Mouse (Mus musculus): ENCODE results near the gene Fgfr2.
"Not testable (repeated sequence)": the region's sequence is repeated elsewhere in the genome, so short reads cannot be mapped to it uniquely, and the experiment has no call there.

Gene Fgfr2

DNA sequence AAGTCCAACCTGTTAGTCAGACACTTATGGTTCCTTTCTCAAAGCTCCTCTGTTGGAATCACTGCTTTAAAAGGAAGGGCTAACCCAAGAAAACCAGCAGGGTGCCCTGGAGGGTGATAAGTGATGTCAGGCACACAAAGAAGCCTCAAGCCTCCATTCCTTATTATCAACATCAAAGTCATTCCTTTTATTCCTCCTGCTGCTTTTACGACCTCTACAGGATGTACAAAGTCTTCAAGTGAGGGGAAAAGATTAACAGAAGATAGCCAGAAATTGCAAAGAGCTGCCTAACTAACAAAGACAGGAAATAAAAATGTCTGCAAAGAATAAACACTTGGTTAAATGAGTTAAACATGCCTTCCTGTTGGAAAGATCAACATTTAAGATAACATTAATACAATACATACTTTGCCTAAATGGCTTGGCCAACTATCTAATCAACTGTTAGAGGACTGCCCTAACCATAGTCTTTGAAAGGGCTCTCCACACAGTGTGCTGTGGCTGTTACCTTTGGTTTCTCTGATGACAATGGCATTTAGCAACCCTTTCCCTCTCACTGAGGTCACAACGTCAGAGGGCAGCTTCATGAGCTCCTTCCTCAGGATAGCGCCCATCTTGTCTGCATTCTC lies 563.9 kb downstream of the Fgfr2 start:
- DNase-seq, result no peak

DNA sequence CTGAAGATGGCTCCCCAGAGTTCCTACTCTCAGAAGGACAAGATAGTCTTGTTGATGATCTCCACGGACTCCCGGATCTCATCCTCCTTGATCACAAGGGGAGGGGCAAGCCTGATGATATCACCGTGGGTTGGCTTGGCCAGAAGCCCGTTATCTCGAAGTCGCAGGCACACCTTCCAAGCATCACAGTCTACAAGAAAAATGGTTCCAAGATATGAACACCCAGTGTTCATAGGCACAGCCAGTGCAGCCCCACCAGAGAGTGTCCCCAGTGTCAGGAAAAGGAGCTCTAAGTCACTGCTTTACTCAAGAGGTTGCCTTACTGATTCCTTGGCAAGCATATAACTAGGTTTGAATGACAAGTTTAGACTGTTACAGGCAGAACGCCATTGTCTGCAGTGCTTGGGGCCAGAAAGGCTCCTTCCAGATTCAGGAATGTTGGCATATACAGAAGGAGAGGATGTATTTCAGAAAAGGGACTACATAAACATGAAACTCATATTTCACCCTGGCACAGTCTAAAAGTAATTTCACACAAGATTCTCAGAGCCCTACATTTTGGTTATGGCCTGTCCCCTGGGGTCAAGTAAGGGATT lies 564.9 kb downstream of the Fgfr2 start:
- DNase-seq, result no peak

DNA sequence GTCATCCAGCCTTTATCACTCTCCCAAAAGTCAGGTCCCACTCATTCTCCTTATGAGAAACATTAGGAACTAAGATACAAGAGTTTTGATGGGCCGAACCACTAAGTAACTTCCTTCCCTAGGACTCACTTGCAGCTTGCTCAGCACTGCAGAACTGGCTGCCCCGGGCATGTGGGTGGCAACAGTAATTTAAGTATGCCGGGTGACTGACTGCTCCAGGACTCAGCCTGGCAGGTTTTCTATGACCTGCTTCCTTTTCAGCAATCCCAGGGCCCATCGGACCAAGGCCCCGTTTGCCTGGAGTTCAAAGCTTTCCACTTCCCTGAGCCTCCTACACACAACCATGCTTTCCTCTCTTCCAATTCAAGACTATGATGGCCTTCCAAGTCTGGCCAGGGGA lies 566.6 kb downstream of the Fgfr2 start:
- DNase-seq, result no peak

DNA sequence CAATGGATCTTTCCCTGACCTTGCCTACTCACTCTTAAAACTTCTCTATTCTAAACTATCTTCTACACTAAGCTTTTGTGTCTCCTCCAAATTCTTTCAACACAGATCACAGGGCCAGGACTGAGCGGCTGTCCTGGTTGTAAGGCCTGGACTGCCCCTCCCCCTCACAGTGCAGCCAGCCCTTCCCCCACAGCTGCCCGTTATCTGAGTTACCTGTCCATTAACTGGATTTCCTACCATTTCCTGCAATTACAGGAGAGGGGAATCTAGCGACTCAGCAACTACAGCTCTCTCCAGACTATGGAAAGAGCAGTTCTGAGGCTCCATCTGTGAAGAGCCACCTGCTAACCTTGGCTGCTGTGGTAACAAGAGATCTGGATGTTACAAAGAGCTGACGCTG lies 567.2 kb downstream of the Fgfr2 start:
- no peak for DNase-seq

DNA sequence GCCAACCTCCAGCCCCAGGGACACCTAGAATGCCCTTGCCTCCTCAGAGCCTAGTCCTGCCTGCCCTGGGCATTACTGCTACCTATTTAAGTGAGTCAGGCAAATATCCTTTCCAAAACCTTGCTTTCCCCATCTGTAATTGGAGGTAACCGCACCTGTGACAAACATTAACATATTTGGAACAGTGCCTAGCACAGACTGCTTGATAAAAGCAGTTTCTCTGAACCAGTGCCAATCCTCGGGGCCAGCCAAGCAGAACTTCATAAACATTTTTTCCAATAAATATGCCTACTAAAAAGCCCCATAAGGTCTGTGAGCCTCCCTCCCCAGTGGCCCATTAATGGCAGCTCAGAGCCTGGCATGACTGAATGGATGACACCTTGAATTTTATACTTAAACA lies 569.1 kb downstream of the Fgfr2 start:
- no peak for DNase-seq

DNA sequence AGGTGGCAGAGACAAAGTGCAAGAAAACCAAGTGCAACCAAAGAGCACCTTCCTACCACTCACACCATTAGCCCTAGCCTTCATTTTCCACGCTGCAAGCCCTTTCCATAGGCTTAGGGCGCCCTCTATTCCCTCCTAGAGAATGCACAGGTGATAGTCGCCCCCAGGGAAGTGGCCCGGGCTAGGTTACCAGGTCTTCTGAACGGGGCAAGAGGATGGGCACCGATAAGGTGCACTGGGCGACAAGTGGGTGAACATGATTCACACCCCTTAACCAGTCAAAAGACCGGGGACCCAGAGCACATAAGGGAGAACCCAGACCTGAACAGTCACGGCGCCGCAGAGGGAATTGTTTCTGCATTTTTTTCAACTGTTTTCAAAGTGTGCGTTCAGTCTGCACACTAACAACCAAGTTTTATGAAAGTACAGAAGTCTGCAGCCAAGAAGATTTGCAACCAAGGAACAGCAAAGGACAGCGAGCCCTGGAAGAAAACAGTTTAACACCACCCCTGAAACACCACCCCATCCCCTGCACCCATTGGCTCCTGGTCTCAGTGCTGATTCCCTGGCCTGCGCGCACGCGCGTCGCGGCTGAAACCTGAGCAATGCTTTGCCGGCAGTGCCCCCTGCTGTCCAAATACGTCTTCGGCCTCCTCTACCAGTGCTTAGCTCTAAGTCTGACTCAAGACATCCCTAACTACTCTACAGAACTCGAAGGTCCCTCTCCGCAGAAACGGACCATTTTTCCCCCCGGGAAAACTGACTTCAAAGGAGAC lies 571.6 kb downstream of the Fgfr2 start:
- peak; percentile 98 for DNase-seq

DNA sequence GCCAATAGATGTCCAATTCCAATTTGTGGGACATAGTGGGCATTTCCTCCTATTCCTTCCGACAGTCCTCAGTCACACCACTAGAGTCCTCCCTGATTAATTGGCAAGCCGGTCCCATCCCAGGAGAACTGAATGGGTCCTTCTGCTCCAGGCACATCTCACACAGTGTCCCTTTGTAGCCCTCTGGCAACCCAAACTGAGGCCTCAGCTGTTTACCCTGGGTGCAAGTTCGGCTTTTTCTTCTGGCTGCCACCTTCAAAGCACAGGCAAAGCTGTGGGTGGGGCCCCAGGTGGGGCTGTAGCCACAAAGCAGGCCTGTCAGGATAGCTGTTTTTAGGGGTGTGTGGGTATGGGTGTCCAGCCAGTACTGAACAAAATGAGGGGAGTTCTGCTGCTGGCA lies 576.0 kb downstream of the Fgfr2 start:
- DNase-seq, result no peak

DNA sequence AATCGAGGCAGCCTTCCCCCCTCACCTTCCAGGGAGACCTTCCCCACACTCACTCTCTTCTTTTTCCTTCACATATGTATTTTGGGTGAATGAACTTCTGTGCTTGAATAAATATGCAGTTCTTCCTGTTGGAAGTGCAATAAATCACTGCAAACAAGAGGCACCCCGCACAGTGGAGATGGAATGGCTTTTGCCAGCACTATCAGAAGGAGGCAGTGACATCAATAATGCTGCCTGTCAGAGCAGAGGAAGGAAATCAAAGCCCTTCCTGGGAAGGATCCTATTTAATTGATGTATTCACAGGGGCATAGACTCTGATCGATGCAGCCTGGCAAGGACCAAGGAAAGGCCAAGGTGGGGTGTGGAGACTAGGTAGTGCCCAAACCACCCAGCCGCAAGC lies 580.7 kb downstream of the Fgfr2 start:
- DNase-seq, result no peak

DNA sequence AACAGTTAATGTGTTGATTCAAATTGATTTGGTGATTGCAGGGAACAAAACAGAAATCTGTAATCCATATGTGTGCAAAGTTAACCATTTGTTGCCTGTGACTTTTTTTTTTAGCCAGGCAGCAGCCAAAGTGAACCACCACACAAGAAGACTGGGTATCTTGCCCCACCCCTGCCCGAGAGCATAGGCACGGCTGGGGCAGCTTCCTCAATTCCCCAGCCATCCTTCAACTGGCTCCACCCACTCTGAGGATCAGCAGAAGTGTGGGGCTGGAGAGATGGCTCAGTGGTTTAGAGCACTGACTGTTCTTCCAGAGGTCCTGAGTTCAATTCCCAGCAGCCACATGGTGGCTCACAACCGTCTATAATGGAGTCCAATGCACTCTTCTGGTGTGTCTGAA lies 581.6 kb downstream of the Fgfr2 start:
- DNase-seq, result no peak

DNA sequence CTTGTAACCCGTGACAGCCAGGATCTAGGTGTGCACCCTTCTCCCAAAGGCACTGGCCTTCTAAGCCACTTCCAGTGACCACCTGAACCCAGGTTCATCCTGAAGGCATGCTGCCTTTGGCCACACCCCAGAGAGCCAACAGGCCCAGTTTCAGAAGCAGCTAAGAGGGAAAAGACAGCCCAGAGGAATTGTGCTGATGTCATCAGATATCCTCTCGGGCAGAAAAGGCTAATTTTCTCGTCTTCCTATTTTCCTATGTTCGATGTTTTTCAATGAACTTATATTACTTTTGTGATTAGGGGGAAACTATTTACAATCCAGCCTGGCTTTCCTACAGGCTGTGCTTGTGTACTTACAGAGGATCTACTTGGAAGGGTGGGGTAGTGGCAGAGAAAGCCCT lies 582.6 kb downstream of the Fgfr2 start:
- no peak for DNase-seq

DNA sequence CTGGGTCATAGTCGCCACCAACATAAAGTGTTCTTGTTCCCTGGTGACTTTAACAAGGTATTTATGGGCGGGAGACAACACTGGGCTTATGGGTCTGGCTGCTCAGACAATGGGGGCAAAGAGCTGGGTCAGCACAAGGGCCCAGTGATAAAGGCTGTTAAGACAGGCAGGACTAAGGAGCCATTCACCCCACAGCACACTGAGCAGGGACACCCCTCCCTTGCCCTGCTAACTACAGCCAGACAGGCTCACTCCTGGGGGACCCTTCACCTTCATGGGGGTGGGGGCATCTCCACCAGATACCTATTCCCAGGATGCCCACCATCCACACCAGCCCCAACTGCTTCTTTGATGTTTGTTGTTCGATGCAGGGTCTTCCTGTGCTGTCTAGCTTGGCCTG lies 593.9 kb downstream of the Fgfr2 start:
- no peak for DNase-seq

DNA sequence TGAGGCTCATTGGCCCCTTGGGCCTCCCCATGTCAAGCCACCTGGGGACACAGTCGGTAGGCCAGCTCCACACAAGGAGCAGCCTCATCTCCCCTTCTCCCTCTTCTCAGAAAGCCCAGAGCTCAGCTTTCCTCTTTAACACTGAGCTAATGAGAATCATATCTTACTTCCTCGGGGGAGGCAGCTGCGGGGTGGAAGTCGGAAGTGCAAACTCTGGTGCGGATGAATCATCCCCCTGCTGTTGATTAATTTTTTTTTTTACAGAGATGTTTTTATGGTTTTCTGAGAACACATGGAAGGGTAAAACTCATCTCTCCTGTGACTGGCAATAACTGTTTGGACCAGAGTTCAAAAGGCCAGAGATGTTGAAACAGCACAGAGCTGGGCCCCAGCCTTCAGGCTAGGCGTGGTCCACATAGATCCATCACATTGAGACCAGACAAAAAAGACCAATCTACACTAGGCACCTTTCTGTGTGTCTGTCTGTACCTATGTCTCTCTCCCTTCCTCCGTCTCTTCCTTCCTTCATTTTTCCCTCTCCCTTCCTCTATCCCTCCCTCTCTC lies 609.6 kb downstream of the Fgfr2 start:
- no peak for DNase-seq

DNA sequence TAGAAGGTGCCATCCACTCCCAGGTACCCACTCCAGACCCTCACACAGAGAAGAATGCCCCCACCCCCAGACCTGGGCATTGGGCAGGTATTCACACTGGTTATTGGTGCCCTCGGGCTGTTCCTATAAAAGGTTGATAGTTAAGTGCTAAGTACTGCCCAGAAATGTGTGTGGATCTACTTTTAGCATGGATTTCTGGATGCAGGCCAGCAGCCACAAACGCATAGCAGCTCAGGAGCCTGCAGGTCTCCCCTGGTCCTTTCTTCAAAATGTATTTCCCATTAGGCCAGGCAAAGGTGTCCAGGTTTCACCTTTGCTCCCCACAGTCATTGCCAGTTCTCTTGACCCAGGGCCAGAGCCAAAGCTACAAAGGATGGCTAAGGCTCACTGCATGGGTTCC lies 614.0 kb downstream of the Fgfr2 start:
- peak in 1 of 2 experiments; percentile 17 for DNase-seq

DNA sequence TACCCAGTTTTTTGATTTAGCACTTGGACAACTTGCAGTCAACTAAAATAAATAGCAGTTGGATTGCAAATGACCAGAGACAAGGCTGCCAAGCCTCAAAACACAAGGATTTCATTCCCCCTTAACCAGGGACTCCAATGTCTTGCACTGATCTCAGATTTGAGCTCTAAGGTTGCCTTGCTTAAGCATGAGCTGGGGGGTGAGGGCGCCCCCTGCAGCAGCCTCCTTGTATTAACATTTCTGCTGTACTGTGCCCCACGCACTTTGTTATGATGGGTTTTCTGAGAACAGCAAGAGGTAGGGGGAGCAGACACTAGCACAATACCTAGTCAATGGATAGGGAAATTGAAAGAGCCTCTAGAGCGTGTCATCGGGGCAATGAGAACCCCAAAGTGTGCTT lies 615.8 kb downstream of the Fgfr2 start:
- DNase-seq, result peak; percentile 10 to 38

DNA sequence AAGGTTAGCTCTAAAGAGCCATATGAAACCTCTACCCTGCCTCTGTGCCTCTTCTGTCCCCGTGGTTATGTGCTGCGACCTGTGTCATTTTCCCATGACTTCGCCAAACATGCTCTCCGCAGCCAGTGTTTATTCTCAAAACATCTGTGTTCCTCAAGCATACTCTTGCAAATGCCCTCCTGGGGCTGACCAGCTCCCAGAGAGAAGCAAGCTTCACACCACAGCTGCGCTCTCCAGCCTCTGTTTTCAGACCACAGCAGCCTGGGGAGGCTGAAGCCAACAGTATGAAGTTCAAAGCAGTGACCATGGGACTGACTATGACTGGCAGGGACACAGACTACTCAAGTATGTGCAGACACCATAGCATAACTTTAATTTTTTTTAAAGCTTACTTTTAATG lies 616.9 kb downstream of the Fgfr2 start:
- no peak for DNase-seq

DNA sequence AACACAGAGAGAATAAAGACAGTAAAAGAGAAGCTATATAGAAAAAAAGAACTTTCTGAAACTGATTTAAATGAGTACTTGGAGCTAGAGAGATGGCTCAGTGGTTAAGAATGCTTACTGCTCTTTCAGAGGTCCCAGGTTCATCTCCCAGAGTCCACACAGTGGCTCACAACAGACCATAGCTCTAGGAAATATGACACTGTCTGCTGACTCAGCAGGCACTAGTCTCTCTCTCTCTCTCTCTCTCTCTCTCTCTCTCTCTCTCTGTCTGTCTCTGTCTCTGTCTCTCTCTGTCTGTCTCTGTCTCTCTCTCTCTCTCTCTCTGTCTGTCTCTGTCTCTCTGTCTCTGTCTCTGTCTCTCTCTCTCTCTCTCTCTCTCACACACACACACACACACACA lies 620.7 kb downstream of the Fgfr2 start:
- DNase-seq, result not testable (repeated sequence)

DNA sequence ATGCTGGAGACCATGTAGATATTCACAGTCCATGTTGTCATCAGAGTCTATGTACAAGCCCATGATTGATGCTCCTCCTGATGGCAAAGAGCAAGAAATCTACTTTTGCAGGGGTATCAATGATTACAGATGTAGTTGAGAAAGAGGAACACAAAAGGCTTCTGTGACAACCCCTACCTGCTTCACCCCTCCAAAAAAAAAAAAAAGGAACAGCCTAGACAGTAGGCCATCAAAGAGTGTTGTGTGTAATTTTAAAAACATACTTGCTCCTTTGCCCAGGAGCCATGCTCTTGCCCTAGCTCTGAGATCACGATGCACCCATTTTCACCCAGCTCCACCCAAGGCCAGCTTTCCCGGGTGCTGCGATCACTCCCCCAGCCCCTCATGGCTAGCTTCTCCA lies 626.0 kb downstream of the Fgfr2 start:
- DNase-seq, result no peak

DNA sequence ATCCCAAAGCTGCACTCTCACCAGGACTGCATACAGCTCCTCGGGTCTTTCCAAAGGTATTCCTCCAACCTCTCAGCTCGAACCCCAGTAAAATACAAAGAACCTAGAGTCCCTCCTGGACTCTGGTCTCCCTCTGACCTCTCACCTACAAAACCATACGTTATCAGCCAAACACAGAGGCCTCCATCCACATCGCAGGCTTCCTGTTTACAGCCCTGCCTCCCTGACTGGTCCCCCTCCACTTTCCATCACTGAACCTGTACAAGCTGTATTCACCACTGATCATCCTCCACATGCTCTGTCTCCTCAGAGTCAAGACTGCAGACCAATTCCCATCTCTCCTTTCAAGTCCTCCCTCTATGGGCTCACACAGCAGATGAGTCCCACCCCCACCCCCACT lies 628.9 kb downstream of the Fgfr2 start:
- no peak for DNase-seq

DNA sequence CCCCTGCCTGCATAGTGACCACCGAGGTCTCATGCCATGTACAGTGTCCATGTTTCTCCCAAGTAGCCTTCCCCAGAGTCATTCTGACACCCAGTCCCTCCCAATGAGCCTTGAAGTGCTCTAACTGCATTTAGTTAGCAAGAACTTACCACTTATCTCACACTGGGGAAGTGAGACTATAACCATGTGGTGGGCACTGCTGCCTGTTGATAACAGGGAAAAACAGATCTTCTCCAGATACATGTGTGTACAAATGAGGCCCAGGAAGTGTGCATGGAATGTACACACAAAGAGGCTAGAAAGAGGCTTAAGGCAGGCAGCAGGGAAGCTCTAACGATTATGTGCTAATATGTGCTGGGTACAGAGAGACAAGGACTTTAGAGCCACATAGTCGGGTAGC lies 629.5 kb downstream of the Fgfr2 start:
- no peak for DNase-seq

DNA sequence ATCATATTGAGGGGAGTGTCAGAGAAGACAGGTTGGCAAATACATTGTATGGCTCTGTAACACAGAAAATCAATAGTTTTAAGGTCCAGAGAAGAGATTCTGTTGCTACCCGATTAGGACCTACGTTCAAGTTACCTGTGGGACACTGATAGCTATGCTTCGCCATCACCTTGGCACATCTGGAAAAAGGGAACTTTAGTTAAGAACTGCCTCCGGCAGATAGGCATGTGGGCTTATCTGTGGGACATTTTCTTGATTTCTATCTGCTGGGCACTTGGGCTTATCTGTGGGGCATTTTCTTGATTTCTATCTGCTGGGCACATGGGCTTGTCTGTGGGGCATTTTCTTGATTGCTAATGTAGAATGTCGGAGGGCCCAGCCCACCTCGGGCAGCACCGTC lies 631.2 kb downstream of the Fgfr2 start:
- no peak for DNase-seq

DNA sequence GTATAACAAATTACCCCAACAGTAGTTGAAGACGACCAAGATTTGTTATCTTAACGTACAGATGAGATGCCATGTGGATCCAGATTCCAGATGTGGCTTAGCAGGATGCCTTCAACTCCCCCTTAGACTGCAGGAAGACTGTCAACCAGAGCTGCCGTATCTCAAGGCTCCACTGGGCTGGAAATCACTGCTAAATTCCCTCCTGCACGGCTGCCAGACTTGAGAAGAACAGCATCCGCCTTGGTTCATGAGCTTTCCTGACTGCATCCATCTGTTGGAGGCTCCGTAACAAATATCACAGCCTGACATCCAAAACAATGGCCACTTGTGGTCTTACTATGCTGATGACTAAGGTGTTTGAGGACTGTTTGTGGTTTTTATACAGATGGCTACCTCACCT lies 635.8 kb downstream of the Fgfr2 start:
- DNase-seq, result no peak

DNA sequence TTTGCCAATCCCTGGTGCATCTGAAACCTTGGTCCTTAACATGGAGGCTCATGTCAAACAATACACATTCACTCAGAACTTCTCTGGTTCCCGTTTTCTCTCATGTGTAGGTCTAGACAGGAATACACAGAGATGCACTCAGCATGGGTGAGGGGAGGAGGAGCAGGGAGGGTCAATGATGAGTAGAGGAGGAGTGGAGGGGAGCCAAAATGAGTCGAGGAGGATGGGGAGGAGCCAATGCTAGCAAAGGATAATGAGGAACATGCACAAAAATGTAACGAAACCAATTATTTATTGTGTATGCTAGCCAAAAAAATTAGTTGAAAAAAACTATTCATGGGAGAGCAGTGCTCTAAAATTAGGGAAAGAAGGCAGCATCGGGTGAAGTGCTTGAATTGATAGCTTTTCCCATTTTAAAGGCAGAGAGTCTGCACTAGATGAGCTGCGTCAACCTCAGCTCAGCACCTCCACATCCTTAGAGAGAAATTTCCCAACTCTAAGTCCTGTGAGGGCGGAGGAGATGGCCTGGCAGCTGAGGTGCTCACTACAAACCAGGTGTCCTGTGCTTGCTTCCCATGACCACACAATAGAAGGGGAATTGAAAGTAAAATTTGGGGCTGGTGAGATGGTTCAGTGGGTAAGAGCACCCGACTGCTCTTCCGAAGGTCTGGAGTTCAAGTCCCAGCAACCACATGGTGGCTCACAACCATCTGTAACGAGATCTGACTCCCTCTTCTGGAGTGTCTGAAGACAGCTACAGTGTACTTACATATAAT lies 636.6 kb downstream of the Fgfr2 start:
- no peak for DNase-seq

DNA sequence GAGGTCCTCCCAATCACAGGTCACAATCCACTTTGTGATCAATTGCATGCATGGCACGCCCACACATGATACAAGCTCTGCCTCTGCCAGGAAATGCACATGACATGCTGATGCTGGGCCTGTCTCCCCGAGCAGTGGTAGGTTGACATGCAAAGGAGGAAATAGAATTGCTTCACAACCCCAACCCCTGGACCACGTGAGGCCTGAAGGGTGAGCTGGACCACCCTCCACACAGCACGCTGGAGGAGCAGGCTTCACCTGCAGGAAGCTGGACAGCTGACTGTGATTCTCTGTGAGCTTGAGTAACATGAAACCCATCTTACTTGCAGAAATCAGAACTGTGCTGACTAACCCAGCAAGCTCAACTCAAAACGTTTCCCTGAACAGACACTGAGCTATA lies 638.7 kb downstream of the Fgfr2 start:
- DNase-seq, result no peak
